Mouse (Mus musculus) midbrain, embryonic 11.5 days (tissue): ENCODE measurements around the gene Wee1. TPM values are rescaled to one million over a fixed set of nuclear protein-coding genes. Genes with fewer than 3 reads are reported as not detected.

Experiments used
- ATAC-seq: fragments of 200-750 bp; cut with Nextera tagmentation; 2 replicates; pipeline ENCODE4 v1.8.0; 2017; ENCODE audit warnings: moderate TSS enrichment, moderate library complexity; ENCODE audit not compliant: low FRiP score
- DNase-seq: peaks from one replicate; pipeline ENCODE4 v3.0.0; 2015; ENCODE audit warnings: low spot score; ENCODE audit errors: missing footprints
- H3K27ac ChIP-seq: fragments of 300-500 bp; sonication (generic); 2 replicates; pipeline ENCODE4 v1.5.1; 2014; ENCODE audit warnings: low read depth, low read length
- H3K27me3 ChIP-seq: fragments of 300-500 bp; sonication (generic); 2 replicates; pipeline ENCODE4 v1.6.1; 2014; ENCODE audit warnings: mild to moderate bottlenecking, low read length, moderate library complexity, mixed read lengths; ENCODE audit not compliant: control insufficient read depth, insufficient read depth
- H3K36me3 ChIP-seq: fragments of 300-500 bp; sonication (generic); 2 replicates; pipeline ENCODE4 v1.6.1; 2014; ENCODE audit warnings: mild to moderate bottlenecking, low read length, moderate library complexity, mixed read lengths; ENCODE audit not compliant: control insufficient read depth, insufficient read depth
- H3K4me1 ChIP-seq: fragments of 300-500 bp; sonication (generic); 2 replicates; pipeline ENCODE4 v1.6.1; 2014; ENCODE audit warnings: low read length; ENCODE audit not compliant: control insufficient read depth, insufficient read depth
- H3K4me2 ChIP-seq: fragments of 300-500 bp; sonication (generic); 2 replicates; pipeline ENCODE4 v1.6.1; 2014; ENCODE audit warnings: mild to moderate bottlenecking, moderate library complexity
- H3K4me3 ChIP-seq: fragments of 300-500 bp; sonication (generic); 2 replicates; pipeline ENCODE4 v1.5.1; 2014; ENCODE audit warnings: low read depth, low read length
- H3K9ac ChIP-seq: fragments of 300-500 bp; sonication (generic); 2 replicates; pipeline ENCODE4 v1.6.1; 2014; ENCODE audit warnings: low read length
- H3K9me3 ChIP-seq: fragments of 300-500 bp; sonication (generic); 2 replicates; pipeline ENCODE4 v1.6.1; 2016; ENCODE audit warnings: low read length; ENCODE audit not compliant: control insufficient read depth
- WGBS: fragments of 180-500 bp; shearing (Covaris S2); extraction: QIAGEN DNeasy Blood & Tissue Kit; methylation state at CpG from one replicate; pipeline ENCODE4 v1.1.7; 2014; 5-methylcytosine and 5-hydroxymethylcytosine counted together
- polyA plus RNA-seq: library from polyadenylated mRNA; unstranded; fragments of >200 nt; fragmentation: Nextera tagmentation; extraction: Ambion mirVana; gene quantifications from 2 replicates; pipeline ENCODE4 v1.2.1, GENCODE M21; 2014

The Wee1 gene
- 31.2 and 32.6 TPM in 2 replicates for polyA plus RNA-seq

DNA sequence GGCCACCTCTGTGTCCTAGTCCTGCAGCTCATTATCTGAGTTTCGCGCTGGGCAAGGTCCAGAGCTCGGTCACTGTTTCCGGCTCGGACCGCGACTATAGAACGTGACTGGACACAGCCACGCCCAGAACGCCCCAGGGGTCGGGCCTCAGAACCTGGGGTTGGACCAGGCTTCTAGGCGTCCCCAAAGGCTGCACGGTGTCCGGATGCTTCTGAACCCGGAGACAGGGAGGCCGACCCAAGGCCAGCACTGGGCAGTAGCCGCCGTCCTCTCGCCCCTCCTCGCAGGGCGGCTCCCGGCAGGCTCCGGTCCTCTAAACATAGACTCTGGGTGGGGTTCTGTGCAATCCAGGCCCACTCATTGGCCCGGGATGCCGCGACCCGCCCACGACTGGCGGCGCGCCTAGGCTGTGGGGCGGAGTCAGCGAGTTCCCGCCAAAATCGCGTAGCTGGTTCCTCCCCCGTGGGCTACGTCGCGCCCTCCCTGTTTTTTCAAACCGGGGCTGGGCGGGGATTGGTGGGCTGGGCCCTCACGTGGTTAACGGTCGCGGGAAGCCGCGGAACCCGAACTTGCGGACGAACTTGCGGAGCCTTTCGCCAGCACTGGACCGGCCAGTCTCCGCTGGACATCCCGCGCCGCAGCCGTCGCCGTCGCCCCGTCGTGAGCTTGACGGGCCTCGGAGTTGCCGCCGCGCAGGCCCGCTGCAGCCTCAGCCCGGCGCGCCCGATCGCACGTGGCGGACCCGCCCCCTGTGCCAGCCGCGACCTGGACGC, at the start of gene Wee1:
TSS of gene Wee1 (plus strand) at position 531 of the 773 bp plus-strand sequence.
- WGBS = under 1% methylated on average over 81 of the region's 81 CpGs
- Histone ChIP-seq H3K4me2 (peak within 1 kb of the TSS; percentile 69), H3K9ac (peak within 1 kb of the TSS; percentile 94), H3K9me3 (no peaks in the 10 kb centered on the region), H3K4me1 (peaks cover 11% of the 10 kb centered on the region), H3K4me3 (peak within 1 kb of the TSS; percentile 98), H3K36me3 (no peaks in the 10 kb centered on the region), H3K27me3 (no peaks in the 10 kb centered on the region), H3K27ac (peak within 1 kb of the TSS; percentile 88)
- ATAC-seq = peak; percentile 98
- DNase-seq = peak; percentile 100

DNA sequence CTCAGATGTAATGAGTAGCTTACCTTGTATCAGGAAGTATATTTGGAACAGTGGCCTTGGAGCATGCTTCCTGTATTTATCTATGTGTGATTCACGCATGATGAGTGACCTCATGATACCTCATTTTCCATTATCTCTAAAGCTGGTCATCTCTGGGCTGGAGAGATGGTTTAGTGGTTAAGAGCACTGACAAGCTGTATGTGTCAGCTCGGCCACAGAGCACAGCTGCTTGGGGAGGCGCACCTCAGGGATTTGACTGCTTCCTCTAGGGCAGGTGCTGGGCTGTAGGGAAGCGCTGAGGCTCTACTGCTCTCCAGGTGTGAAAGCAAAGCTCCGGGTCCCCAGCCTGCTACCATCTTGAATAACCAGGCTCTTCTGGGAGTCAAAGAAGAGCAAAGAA, 43.7 kb upstream of the Wee1 start:
- Histone ChIP-seq H3K27me3 (no peaks in the 10 kb centered on the region), H3K4me1 (no peaks in the 10 kb centered on the region), H3K9ac (no peak overlapping the region), H3K36me3 (peaks cover 34% of the 10 kb centered on the region; the same call in 1 of the 2 replicates), H3K9me3 (no peaks in the 10 kb centered on the region), H3K4me3 (no peak overlapping the region), H3K4me2 (no peak overlapping the region), H3K27ac (no peak overlapping the region)
- WGBS = 96% methylated on average over 5 of the region's 5 CpGs
- ATAC-seq (no peak), DNase-seq (no peak)

DNA sequence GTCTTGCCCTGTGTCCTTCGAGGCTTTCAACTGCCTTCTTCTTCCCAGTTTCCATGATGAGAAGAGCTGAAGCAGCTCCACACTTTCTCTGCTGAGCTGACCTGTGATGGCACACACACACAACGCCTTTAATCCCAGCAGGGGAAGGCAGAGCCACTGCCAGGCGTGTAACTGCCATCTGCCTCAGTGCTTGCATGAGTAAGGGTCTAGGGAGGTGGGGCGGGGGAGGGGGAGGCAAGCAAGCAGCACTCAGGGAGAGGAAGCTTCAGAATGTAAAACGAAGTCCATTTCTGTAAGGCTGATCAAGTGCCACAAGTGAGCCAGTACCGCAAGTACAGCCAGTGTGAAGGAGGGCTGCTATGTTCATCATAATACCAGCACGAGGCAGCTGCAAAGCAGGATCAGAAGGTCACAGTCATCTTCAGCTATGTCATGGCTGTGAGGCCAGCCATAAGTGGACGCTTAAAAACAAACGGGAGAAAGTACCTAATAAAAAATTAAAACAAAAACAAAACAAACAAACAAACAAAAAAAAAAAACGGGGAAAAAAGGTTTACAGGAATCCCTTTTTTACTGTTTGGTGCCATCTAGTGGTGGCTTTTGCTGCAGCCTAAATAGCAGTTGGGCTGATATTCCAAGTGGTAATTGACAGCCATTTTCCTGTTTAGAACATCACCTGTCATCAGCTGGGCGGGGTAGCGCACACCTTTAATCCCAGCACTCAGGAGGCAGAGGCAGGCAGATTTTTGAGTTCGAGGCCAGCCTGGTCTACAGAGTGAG, 38.3 kb upstream of the Wee1 start:
- Histone ChIP-seq H3K4me3 (no peak overlapping the region), H3K9ac (no peak overlapping the region), H3K4me2 (no peak overlapping the region), H3K27ac (no peak overlapping the region), H3K36me3 (peaks cover 33% of the 10 kb centered on the region), H3K9me3 (no peaks in the 10 kb centered on the region), H3K4me1 (no peaks in the 10 kb centered on the region), H3K27me3 (no peaks in the 10 kb centered on the region)
- DNase-seq = peak; percentile 97
- WGBS = 78% methylated on average over 13 of the region's 13 CpGs
- ATAC-seq = no peak; the same call in 1 of the 2 replicates

GRCm38 (mm10) chr7:110085217-110085616, 36.6 kb upstream of the Wee1 start:
- Histone ChIP-seq H3K9ac (no peak overlapping the region), H3K36me3 (peaks cover 30% of the 10 kb centered on the region), H3K4me3 (no peak overlapping the region), H3K4me2 (no peak overlapping the region), H3K4me1 (no peaks in the 10 kb centered on the region), H3K27me3 (no peaks in the 10 kb centered on the region), H3K27ac (no peak overlapping the region), H3K9me3 (no peaks in the 10 kb centered on the region)
- no peak for ATAC-seq
- DNase-seq = no peak

DNA sequence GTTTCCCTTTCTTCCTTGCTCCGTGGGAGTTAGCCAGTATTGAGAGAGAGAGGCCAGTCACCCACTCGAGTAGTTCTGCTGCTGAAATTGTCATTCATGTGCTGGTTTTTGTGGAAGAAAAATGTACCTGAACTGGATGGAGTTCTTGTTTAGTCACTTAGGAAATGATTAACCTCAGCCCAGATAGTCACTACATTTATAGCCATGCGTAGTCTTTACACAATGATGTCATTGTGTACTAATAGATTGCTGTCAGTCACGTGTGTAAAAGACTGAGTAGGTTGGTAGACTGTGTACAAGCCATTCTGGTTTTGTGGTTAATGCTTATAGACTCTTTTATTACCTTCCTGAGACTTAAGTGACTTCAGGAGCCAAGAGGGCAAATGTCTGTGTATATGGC, 33.9 kb upstream of the Wee1 start:
- Histone ChIP-seq H3K27ac (no peak overlapping the region), H3K4me3 (no peak overlapping the region), H3K4me2 (no peak overlapping the region), H3K4me1 (no peaks in the 10 kb centered on the region), H3K27me3 (no peaks in the 10 kb centered on the region), H3K36me3 (peaks cover 32% of the 10 kb centered on the region), H3K9me3 (no peaks in the 10 kb centered on the region), H3K9ac (no peak overlapping the region)
- DNase-seq (no peak), ATAC-seq (no peak)
- 89% methylated on average over 4 of the region's 4 CpGs for WGBS

- 78% methylated on average over 7 of the region's 7 CpGs for WGBS
- H3K27me3 ChIP-seq = no peaks in the 10 kb centered on the region
- DNase-seq = no peak
- no peaks in the 10 kb centered on the region for H3K9me3 ChIP-seq
- no peak overlapping the region for H3K9ac ChIP-seq
- H3K27ac ChIP-seq = no peak overlapping the region
- no peak overlapping the region for H3K4me2 ChIP-seq
- ATAC-seq = no peak
- no peaks in the 10 kb centered on the region for H3K4me1 ChIP-seq
- peaks cover 34% of the 10 kb centered on the region for H3K36me3 ChIP-seq
- H3K4me3 ChIP-seq = no peak overlapping the region
Measured at GRCm38 (mm10) chr7:110091670-110092069, 30.2 kb upstream of the Wee1 start.

- no peak for ATAC-seq
- peaks cover 30% of the 10 kb centered on the region for H3K36me3 ChIP-seq
- no peak for DNase-seq
- H3K9ac ChIP-seq = no peak overlapping the region
- H3K27me3 ChIP-seq = no peaks in the 10 kb centered on the region
- H3K4me1 ChIP-seq = no peaks in the 10 kb centered on the region
- H3K9me3 ChIP-seq = no peaks in the 10 kb centered on the region
- no peak overlapping the region for H3K4me2 ChIP-seq
- 93% methylated on average over 4 of the region's 4 CpGs for WGBS
- H3K27ac ChIP-seq = no peak overlapping the region
- H3K4me3 ChIP-seq = no peak overlapping the region
Measured at GRCm38 (mm10) chr7:110096332-110096731, 25.5 kb upstream of the Wee1 start.

DNA sequence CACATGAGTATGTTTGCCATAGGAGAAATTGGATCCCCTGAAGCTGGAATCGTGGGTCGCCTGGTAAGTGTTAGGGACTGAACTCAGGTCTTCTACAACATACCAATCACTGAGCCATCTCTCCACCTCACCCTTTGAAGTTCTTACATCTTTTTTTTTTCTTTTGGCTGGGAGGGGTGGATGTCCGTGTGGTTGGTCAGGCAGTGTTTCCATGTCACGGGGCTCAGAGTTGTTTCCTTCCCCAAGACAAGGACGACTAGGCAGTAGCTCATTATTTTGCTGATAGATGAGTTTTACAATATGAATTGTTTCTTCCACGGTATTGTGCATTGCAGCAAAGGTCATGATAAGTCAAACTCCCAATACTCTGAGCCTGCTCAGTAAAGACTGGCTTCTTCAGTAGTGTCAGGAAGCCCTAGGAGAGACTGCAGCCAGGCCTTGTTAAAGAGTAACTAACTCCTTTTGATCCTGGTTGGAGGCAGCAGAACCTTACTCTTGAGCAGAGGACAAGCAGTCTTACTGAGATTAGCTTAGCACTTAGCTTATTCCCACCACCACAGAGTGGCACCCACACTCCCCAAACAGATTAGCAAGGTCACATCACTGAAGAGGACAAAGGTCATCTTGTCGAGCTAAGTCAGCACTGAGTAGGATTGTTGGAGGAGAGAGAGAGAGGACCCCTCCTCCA, 24.6 kb upstream of the Wee1 start:
- Histone ChIP-seq H3K9me3 (no peaks in the 10 kb centered on the region), H3K27ac (no peak overlapping the region), H3K4me1 (no peaks in the 10 kb centered on the region), H3K4me2 (no peak overlapping the region), H3K36me3 (peaks cover 30% of the 10 kb centered on the region), H3K4me3 (no peak overlapping the region), H3K27me3 (no peaks in the 10 kb centered on the region), H3K9ac (no peak overlapping the region)
- WGBS = 76% methylated on average over 7 of the region's 7 CpGs
- DNase-seq (no peak), ATAC-seq (no peak)

- 65% methylated on average over 6 of the region's 6 CpGs for WGBS
- H3K4me3 ChIP-seq = no peak overlapping the region
- DNase-seq (no peak), ATAC-seq (no peak)
- no peaks in the 10 kb centered on the region for H3K4me1 ChIP-seq
- H3K27ac ChIP-seq = no peak overlapping the region
- no peak overlapping the region for H3K4me2 ChIP-seq
- peaks cover 7% of the 10 kb centered on the region; the same call in 1 of the 2 replicates for H3K36me3 ChIP-seq
- H3K27me3 ChIP-seq = no peaks in the 10 kb centered on the region
- H3K9ac ChIP-seq = no peak overlapping the region
- no peaks in the 10 kb centered on the region for H3K9me3 ChIP-seq
Measured at GRCm38 (mm10) chr7:110100854-110101253, 21.0 kb upstream of the Wee1 start.
